Mouse (Mus musculus) intestine, embryonic 16.5 days (tissue): Measurements from ENCODE around the gene Usp5. TPM values are rescaled to one million over a fixed set of nuclear protein-coding genes. Genes with fewer than 3 reads are reported as not detected.

Experiments
- ATAC-seq: fragments of 200-750 bp; cut with Nextera tagmentation; 2 replicates; pipeline ENCODE4 v1.8.0; 2017; ENCODE audit warnings: moderate TSS enrichment, moderate library complexity
- H3K27ac ChIP-seq: fragments of 300-500 bp; sonication (generic); 2 replicates; pipeline ENCODE4 v1.5.1; 2014; ENCODE audit warnings: mild to moderate bottlenecking, low read length
- H3K27me3 ChIP-seq: fragments of 300-500 bp; sonication (generic); replicated peaks from 2 replicates; pipeline ENCODE4 v1.6.1; 2014; ENCODE audit warnings: low read length, control low read depth, mixed read lengths; ENCODE audit not compliant: control insufficient read depth, insufficient read depth
- H3K36me3 ChIP-seq: fragments of 300-500 bp; sonication (generic); 2 replicates; pipeline ENCODE4 v1.6.1; 2014; ENCODE audit warnings: low read length, control low read depth; ENCODE audit not compliant: control insufficient read depth, insufficient read depth
- H3K4me1 ChIP-seq: fragments of 300-500 bp; sonication (generic); 2 replicates; pipeline ENCODE4 v1.6.1; 2014; ENCODE audit warnings: low read length, control low read depth, mixed read lengths; ENCODE audit not compliant: control insufficient read depth, insufficient read depth
- H3K4me2 ChIP-seq: fragments of 300-500 bp; sonication (generic); 2 replicates; pipeline ENCODE4 v1.6.1; 2014; ENCODE audit warnings: low read depth, low read length, control low read depth
- H3K4me3 ChIP-seq: fragments of 300-500 bp; sonication (generic); 2 replicates; pipeline ENCODE4 v1.5.1; 2014; ENCODE audit warnings: mild to moderate bottlenecking, low read length
- H3K9ac ChIP-seq: fragments of 300-500 bp; sonication (generic); 2 replicates; pipeline ENCODE4 v1.6.1; 2014; ENCODE audit warnings: low read depth, low read length
- H3K9me3 ChIP-seq: fragments of 300-500 bp; sonication (generic); 2 replicates; pipeline ENCODE4 v1.6.1; 2016; ENCODE audit warnings: low read length, control low read depth; ENCODE audit not compliant: control insufficient read depth
- WGBS: fragments of 180-500 bp; shearing (Covaris S2); extraction: QIAGEN DNeasy Blood & Tissue Kit; methylation state at CpG from one replicate; pipeline ENCODE4 v1.1.7; 2014; 5-methylcytosine and 5-hydroxymethylcytosine counted together
- polyA plus RNA-seq: library from polyadenylated mRNA; unstranded; fragments of >200 nt; fragmentation: Nextera tagmentation; extraction: Ambion mirVana; gene quantifications from 2 replicates; pipeline ENCODE4 v1.2.1, GENCODE M21; 2015

The Usp5 gene
- polyA plus RNA-seq, 1 experiment from 2014 or later: 117 TPM

GRCm38 (mm10) chr6:124765951-124766350 lies 63.3 kb downstream of the Usp5 start:
- 84% methylated on average over 7 of the region's 7 CpGs for WGBS
- no peak overlapping the region for H3K4me3 ChIP-seq
- peaks cover 5% of the 10 kb centered on the region for H3K27me3 ChIP-seq
- H3K4me2 ChIP-seq: no peak overlapping the region
- no peaks in the 10 kb centered on the region for H3K9me3 ChIP-seq
- no peak for ATAC-seq
- no peak overlapping the region for H3K9ac ChIP-seq
- no peak overlapping the region for H3K27ac ChIP-seq
- H3K36me3 ChIP-seq: no peaks in the 10 kb centered on the region
- peaks cover 17% of the 10 kb centered on the region for H3K4me1 ChIP-seq

Other genes with a start within 250 kb of the Usp5 start
- 0.06 TPM in 1 of 2 replicates, not detected in the other for gene C1s2, start 193.4 kb downstream of the Usp5 start, polyA plus RNA-seq
- gene Lpcat3, start 166.5 kb downstream of the Usp5 start, polyA plus RNA-seq: 195 and 219 TPM in 2 replicates
- 202 and 222 TPM in 2 replicates for gene Emg1, start 117.3 kb downstream of the Usp5 start, polyA plus RNA-seq
- 471 and 489 TPM in 2 replicates for gene Phb2, start 117.1 kb downstream of the Usp5 start, polyA plus RNA-seq
- 20.4 and 22.5 TPM in 2 replicates for gene Ptpn6, start 90.8 kb downstream of the Usp5 start, polyA plus RNA-seq
- gene Grcc10, start 88.1 kb downstream of the Usp5 start, polyA plus RNA-seq: 309 and 334 TPM in 2 replicates
- not detected in 2 replicates for gene Gm45234, start 73.5 kb downstream of the Usp5 start, polyA plus RNA-seq
- 8.3 and 8.8 TPM in 2 replicates for gene Atn1, start 73.0 kb downstream of the Usp5 start, polyA plus RNA-seq
- 7.1 and 7.9 TPM in 2 replicates for gene Eno2, start 59.8 kb downstream of the Usp5 start, polyA plus RNA-seq
- 0.18 and 0.26 TPM in 2 replicates for gene Lrrc23, start 49.8 kb downstream of the Usp5 start, polyA plus RNA-seq
- gene Spsb2, start 20.8 kb downstream of the Usp5 start, polyA plus RNA-seq: 25.7 and 31.7 TPM in 2 replicates
- gene Tpi1, start 15.2 kb downstream of the Usp5 start, polyA plus RNA-seq: 1,250 and 1,271 TPM in 2 replicates
- 153 and 183 TPM in 2 replicates for gene Cdca3, start 63 bp upstream of the Usp5 start, polyA plus RNA-seq
- 0.70 and 1.7 TPM in 2 replicates for gene Gnb3, start 10.8 kb upstream of the Usp5 start, polyA plus RNA-seq
- gene P3h3, start 28.3 kb upstream of the Usp5 start, polyA plus RNA-seq: 5.6 and 7.2 TPM in 2 replicates
- gene Gpr162, start 34.5 kb upstream of the Usp5 start, polyA plus RNA-seq: 0.75 and 0.77 TPM in 2 replicates
- gene Cd4, start 58.7 kb upstream of the Usp5 start, polyA plus RNA-seq: 0.44 and 0.70 TPM in 2 replicates
- gene Lag3, start 82.2 kb upstream of the Usp5 start, polyA plus RNA-seq: 1.9 TPM in 2 replicates
- gene Ptms, start 90.6 kb upstream of the Usp5 start, polyA plus RNA-seq: 87.8 and 173 TPM in 2 replicates
- 296 and 299 TPM in 2 replicates for gene Mlf2, start 101.9 kb upstream of the Usp5 start, polyA plus RNA-seq
- gene Cops7a, start 136.1 kb upstream of the Usp5 start, polyA plus RNA-seq: 170 and 176 TPM in 2 replicates
- 1.9 and 2.0 TPM in 2 replicates for gene Pianp, start 167.2 kb upstream of the Usp5 start, polyA plus RNA-seq
- gene Zfp384, start 179.7 kb upstream of the Usp5 start, polyA plus RNA-seq: 8.9 and 10.3 TPM in 2 replicates
- 96.0 and 105 TPM in 2 replicates for gene Ing4, start 210.3 kb upstream of the Usp5 start, polyA plus RNA-seq
- gene Acrbp, start 220.2 kb upstream of the Usp5 start, polyA plus RNA-seq: 9.8 and 10.6 TPM in 2 replicates
- 9.4 and 9.7 TPM in 2 replicates for gene Lpar5, start 238.4 kb upstream of the Usp5 start, polyA plus RNA-seq